Mouse (Mus musculus): ENCODE measurements at regions not wholly inside any gene's neighbourhood (a gene's known extent, or its start where the extent isn't known, plus 50 kb on each side); places are given as distances from the start of the nearest gene placed in this dataset.

DNA sequence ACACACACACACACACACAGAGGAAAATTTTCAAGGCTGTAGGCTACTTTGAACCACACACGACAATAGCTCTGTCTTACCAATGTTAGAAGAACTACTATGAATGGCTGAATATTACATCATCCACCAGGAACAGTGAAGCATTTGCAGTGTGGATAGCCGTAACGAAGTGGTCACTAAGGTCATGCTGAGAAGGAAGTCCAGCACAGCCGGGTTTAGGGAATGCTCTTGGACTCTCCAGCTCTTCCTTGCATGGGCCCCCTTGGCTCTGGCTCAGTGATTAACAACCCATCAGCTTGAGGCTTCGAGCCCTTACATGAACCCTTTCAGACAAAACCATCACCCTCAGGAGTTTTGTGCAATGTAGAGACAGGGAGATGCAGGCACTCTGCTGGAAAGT, 245.3 kb downstream of the Adamts20 start:
- ATAC-seq (ENCODE audit: insufficient number of reproducible peaks, low FRiP score, low TSS enrichment) = no peak

DNA sequence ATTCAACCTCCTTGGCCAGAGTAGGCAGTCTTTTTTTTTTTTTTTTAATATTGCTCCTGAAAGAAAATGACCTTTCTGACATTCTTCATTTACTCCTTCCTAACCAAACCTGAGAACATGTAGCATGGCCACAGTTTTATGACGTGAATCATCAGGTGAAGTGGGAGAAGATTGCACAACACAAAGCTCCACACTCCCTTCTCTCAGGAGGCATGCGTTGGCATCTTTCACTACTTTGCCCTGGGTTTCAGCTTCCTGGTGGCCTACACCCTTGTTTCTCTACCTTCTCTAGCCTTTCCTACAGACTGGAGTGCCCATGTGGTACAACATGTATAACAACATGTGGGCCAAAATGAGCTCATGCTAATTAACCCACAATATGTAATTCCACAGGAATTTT, 248.5 kb downstream of the Adamts20 start:
- no peak for ATAC-seq (ENCODE audit: insufficient number of reproducible peaks, low FRiP score, low TSS enrichment)

DNA sequence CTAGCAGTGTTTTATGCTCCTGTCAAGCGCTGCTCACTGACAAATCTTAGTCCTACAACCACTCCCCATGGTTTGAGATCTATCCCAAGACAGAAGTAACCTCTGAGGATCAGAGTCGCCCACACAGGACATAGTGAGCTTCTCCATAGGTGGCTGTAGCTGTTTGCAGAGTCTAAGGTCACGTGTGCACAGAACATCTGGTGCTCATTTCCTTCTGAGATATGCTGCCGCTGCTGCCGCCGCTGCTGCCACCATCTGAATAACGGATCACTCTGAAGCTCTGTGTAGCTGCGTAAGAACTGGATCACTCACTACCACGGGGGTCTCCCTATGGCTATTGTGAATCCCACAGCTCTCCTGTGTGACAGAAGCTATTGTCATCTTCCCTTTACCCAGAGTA, 250.8 kb downstream of the Adamts20 start:
- ATAC-seq (ENCODE audit: insufficient number of reproducible peaks, low FRiP score, low TSS enrichment) = 0 out of 2 replicates have a peak, but pooled peaks have one; percentile 20

DNA sequence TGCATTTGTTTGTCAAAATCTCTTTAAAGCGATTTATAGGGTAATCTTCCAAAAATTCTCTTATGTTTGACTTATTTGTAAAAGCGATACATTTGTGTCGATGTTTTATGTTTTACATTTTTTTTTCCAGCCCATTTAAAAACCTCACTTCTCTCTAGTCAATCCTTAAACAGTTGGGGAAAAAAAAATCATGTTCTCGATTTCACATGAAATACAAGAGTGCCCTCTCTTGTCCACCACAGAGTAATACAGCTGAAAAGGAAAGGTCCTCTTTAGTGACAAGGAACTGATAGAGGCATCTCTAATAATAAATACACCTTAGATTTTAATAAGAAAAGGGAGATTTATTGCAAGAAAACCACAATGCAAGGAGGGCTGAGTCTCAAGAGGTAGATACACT, 251.8 kb downstream of the Adamts20 start:
- no peak for ATAC-seq (ENCODE audit: insufficient number of reproducible peaks, low FRiP score, low TSS enrichment)

DNA sequence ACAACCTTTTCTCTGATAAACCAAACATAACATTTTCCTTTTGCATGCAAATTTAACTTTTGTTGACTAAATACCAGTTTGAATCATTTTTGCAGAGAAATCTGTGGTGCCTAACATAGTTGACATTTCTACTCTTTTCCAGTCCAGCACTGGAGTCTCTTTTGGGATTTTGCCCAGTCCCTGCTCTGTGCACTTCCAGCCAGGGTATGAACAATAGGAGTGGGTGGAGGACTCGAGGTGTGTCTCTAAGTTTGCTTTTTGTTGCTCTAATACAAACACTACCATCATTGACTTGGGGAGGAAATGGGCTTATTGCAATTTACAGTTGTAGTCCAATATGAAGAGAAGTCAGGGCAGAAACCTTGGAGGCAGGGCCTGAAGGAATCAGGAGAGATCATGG, 256.7 kb downstream of the Adamts20 start:
- ATAC-seq (ENCODE audit: insufficient number of reproducible peaks, low FRiP score, low TSS enrichment) = no peak

DNA sequence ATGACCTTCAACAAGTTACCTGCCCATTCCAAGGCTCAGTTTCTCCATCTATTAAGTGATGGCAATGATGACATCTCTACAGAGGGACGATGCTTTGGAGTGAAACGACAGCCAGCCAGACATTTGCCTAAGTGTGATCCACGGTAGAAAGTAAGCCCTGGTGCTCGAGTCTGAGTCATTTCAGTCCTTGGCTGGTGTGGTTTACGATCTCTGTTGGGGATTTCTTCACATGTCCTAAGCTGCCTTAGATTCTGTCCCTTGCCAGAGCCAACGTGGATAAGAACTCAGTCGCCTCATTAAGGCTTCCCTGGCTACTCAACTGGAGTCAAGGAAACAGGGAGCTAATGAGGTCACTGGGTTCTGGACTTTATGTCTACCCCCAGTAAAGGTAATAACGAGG, 258.8 kb downstream of the Adamts20 start:
- no peak for ATAC-seq (ENCODE audit: insufficient number of reproducible peaks, low FRiP score, low TSS enrichment)

DNA sequence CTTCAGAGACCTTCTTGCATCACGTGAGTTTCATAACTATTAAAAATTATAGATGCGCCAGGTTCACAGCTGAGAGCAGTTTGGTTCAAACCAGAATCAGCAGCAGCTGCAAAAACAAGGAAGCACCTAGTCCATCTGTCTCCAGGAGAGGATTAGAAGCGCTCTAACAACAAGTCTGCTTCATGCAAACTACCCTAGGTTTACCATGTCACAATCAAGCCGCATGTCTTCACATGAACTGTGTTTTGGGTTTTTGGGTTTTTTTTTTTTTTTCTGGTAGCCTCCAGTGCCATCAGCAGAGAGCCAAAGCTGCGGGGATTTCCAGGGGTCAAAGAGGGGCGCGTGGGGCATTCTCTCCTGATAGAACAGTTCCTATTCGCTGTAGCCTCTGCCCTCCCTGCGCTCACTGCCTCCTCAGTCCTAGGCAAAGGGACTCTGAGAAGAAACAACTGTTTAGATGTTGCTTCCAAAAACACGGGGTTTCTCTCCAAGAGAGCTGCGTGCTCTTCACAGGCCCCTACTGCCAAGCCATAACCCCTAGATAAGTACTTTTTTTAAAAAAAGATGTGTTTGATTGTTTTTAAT, 259.8 kb downstream of the Adamts20 start:
- ATAC-seq (ENCODE audit: insufficient number of reproducible peaks, low FRiP score, low TSS enrichment) = no peak

DNA sequence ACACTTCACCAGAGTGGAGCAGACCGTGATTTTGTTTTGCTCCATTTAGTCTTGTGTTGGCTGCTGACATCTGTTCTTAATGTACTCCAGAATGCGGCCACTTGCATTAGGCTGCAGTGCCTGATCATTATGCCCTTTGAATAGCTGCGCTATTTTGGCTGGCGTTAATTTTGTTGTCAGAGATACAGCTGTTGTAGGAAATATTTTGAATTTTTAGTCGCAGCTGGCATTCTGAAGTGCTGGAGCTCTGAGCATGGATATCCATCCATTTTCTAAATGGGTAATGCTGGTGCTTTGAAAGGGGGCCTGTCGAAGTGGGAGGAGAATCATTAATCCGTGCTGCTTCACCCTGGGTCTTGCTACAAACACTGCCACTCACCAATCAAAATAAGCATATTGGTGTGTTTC, 275.1 kb downstream of the Adamts20 start:
- no peak for ATAC-seq (ENCODE audit: insufficient number of reproducible peaks, low FRiP score, low TSS enrichment)

DNA sequence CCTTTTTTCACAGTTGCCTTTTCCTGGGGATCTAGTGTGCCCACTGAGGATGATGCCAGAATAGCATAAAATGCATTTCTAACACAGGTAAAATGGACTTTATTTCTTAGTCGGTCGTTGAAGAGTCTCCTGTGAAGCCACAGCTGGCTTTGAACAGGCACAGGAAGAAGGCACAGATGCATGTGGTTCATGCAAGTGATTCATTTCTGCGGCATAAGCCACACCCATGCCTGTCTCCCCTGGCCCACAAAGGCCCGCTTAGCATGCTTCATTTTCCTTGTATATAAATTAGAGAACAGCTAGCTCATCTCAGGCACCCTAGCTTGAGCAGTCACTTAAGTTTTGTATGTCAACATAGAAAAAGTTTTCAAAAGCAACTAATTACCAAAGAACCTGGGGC, 277.6 kb downstream of the Adamts20 start:
- ATAC-seq (ENCODE audit: insufficient number of reproducible peaks, low FRiP score, low TSS enrichment) = no peak

DNA sequence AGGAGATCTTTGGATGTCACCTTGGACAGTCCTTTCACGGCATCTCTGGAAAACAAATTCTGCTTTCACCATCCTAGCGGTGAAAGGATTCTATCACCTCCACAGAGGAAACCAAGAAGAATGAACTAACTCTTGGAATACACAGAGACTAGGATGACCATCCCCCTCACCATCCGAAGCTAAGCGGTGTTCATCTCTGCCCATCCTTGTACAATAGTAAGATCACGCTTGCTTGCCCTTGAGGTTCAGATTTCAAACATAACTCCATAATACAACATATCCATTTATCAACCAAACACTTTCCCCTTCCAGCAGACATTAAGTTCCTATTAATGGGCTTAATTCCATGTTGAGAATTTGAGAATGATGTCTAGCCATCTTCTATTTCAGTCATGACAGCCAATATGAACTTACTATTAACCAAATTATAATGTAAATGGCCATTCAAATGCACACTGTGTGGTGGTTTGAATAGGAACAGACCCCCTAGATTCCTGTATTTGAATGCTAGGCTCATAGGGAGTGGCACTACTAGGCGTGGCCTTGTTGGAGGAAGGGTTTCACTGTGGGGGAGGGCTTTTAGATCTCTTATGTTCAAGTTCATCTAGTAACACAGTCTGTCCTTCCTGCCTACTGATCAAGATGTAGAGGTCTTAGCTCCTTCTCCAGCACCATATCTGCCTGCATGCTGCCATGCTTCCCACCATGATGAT, 281.4 kb downstream of the Adamts20 start:
- ATAC-seq (ENCODE audit: insufficient number of reproducible peaks, low FRiP score, low TSS enrichment) = no peak

DNA sequence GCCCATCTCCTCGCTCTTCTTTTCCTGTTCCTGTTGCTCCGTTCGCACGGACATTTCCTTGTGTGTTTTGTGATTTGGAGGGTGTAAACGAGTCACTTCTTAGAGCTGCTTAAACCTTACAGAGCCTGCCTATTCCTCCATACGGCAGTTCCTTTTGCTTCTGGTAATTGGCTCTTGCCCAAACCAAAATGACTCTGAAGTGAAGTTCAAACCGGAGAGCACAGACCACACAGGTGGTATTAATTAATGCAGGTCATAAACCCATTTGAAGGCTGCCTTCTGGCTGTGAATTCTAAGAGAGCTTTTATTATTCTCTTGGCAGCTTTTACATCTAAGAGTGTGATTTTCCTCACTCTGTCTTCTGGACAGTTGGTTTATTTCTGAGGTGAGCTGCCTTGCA, 291.1 kb downstream of the Adamts20 start:
- ATAC-seq (ENCODE audit: insufficient number of reproducible peaks, low FRiP score, low TSS enrichment) = no peak

DNA sequence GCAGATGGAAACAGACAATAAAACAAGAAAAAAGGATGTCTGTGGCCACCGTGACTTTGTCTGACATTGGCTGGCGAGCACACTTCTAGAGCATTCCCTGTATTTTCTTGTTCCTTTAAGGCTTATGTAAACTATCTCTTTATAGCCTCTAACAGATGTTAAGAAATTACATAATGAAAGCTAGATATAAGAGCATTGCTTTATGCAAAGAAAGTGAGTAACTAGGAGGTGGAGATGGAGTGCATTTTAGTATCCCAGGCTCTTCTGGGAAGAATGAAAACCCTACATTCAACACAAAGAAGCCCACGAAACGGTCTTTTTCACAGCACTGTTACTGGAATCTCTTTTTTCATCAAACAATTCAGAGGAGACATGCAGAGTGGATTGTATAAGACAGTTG, 304.4 kb downstream of the Adamts20 start:
- no peak for ATAC-seq (ENCODE audit: insufficient number of reproducible peaks, low FRiP score, low TSS enrichment)

DNA sequence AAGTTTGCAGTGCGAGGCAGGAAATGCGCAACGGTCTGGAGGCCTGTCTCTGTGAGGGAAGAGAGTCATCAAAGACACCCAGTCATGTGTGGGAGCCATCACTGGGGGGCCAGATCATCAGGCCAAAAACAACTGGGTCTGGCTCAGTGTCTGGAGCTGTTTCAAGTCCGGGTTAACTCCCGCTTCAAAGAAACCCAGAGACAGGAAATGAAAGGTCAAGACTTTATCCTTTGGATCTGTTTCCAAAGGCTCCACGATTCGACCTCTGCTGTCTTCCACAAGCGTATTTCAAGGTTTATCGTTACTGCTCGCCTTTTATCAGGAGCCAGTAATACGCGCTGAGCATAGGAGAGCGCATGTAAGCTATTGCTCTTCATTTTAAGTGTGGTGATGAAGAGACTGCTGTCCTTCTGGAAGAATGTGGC, 325.7 kb downstream of the Adamts20 start:
- no peak for ATAC-seq (ENCODE audit: insufficient number of reproducible peaks, low FRiP score, low TSS enrichment)

DNA sequence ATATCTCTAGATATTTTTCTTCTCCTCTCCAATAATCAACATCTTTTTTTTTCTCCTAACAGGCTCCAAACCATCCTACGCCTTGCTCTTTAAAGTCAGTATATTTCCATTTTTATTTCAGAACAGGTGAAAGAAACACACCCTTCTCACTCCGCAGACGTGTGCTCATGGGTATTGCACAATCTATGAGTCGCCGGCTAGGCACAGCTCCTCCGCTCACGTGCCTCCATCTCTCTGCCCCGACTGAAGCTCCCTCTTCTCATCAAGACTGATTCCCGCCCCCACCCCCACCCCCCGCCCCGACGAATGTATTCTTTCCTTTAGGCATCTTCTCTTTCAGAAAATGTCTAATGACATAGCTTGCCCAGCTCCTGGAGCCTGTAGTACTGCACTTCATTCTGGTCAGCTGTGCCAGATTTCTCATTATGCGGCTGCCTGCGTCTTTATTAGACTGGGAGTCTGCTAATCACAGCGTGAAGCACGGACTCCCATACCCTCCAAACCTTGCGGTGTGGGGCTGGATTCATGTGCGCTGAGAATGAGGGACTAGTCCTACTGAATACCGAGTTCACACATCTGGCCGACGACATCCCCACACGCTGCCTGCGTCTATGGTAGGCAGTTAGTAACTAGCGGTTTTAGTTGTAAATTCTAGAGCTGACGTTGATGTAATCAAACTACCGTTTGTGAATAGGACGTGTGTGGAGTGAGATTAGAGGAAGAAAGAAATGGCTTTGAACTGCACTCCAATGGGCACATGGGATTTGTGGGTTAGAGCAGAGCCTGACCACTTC, 327.9 kb downstream of the Adamts20 start:
- ATAC-seq (ENCODE audit: insufficient number of reproducible peaks, low FRiP score, low TSS enrichment) = no peak

DNA sequence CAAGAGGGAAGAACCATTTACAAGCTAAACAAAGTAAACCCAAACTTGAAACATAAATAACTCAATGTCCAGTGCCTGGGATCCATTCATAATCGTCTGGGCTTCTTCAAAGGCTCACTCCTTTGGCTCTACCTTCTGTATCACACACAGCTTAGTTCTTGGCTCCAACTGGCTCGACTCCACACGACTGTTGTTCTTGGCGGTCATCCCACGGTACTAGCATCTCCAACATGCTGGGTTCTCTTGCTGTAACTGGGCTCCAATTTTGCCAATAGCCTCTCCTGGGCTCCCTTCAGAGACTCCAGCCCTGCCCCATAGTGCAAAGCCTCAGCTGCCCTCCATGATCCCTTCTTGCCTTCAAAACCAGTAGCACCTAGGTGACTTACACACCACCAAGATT, 352.4 kb downstream of the Adamts20 start:
- no peak for ATAC-seq (ENCODE audit: insufficient number of reproducible peaks, low FRiP score, low TSS enrichment)

DNA sequence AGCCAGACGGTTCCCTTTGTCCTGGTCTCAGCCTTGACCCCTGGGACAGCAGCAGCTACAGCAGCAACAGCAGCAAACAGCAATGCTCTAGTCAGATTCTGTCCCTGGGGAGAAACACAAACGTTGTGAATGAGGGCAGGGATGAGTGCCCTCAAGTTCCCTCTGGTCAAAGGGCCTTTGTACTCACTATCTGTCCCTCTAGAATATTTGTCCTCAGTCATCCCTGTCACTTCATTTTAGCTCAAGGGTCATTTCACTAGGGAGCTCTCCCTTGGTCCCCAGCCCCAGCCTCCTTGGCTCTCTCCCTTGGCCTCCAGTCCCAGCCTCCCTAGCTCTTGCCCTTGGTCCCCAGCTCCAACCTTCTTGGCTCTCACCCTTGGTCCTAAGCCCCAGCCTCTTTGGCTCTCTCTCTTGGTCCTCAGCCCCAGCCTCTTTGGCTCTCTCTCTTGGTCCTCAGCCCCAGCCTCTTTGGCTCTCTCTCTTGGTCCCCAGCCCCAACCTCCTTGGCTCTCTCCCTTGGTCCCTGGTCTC, 358.0 kb downstream of the Adamts20 start:
- no peak for ATAC-seq (ENCODE audit: insufficient number of reproducible peaks, low FRiP score, low TSS enrichment)

DNA sequence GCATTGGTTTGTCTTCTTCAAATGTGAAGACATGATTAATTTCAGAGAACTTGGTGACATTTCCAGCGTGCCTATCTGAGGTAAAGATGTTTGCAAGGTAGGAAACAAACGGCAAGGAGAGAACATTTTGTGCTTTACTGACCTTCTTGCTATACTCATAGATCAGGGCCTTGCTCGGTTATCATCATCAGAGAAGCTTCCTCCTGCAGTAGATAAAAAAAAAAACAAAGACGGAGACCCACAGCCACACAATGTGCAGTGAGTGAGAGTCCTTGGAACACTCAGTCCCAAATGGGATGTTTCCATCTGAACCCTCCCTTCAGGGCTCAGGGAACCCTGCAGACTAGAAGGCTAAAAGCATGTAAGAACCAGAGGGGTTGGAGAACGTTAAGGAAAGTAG, 374.6 kb downstream of the Adamts20 start:
- no peak for ATAC-seq (ENCODE audit: insufficient number of reproducible peaks, low FRiP score, low TSS enrichment)

DNA sequence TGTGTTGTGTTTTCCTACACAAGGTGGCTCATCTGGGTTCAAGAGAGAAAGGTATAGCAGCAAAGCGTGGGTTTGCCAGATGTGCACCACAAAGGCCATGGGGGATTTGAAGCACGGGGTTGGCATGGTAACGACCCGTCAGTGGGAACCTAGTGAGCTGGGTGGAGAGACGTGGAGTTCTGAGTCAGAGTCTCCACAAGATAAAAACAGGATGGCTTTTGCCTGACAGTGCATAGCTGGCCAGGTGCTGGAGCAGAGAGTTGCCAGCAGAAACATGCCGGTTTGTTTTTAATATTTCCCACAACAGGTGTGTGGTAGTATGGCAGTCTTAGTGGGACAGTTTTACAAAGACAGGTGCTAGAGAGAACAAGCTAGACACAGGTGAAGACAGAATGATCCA, 375.4 kb downstream of the Adamts20 start:
- no peak for ATAC-seq (ENCODE audit: insufficient number of reproducible peaks, low FRiP score, low TSS enrichment)

DNA sequence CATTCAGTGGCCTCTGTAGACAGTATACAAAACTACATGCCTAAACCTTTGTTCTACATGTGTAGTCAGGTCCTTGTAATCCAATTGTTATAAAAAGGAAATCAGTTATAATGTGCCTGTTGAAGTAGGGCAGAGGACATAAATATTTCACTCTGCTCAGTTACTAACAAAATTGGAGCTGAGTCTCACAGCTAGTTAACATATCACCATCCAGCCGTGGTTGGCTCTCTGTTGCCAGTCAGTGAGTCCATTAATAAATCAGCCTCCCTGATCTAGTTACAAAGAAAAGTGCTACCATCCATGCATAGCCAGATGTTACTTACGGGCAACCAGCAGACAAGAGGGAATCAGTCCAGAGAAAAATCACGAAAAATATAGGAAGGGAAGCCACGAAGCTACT, 382.8 kb downstream of the Adamts20 start:
- ATAC-seq (ENCODE audit: insufficient number of reproducible peaks, low FRiP score, low TSS enrichment) = no peak

DNA sequence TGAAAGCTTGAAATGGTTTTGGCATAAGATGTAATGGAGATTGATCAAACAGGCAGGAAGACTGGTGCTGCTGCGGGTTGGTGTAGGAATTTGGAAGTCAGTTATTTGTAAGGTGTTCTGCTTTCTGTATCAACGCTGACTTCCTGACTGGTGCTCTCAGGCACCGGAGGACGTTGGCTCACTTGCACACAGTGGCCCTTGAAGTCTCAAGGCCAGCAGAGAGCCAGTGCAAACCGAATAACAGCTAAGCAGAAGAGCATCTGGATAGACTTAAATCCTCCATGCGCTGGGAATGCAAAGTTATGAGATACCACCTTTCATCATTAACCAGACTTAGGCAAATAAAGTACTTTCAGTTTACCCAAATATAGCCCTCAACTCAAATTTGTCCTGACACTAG, 388.2 kb downstream of the Adamts20 start:
- no peak for ATAC-seq (ENCODE audit: insufficient number of reproducible peaks, low FRiP score, low TSS enrichment)

DNA sequence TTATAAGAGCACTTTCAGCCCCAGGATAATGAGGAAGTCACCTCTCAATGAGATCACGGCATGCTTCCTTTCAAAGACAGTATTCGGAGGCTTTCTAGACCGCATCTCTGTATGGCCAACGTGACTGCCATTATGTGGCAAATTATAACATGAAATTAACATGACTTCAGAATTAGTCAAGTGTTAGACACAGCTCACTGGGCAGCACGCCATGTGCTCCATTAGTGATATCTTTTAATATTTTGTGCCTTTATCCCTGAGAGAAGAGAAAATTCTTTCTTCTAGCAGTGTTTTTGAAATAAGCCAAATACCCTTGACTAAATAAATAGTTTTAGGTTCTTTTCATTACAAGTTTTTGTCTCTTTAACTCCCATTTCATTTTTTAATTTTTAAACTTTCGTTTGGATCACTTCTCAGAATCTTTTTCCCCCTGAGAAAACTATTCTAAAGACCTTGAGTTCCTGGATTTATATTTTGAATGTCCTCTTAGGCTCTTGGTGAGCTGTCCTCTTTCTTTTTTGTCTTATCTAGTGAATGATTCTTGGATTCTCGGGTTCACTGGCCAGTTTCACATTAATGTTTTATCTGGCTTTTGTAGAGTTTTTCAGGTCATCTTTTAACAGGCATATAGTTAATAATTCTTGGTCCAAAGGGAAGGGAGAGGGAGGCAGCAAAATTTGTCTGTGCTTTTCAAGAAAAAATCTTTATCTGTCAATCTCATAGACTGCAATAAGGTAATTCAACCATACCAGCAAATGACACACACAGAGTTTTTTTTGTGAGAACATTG, 390.9 kb downstream of the Adamts20 start:
- no peak for ATAC-seq (ENCODE audit: insufficient number of reproducible peaks, low FRiP score, low TSS enrichment)

All from cerebellum, adult (tissue).